Mouse (Mus musculus): ENCODE results near the gene Stpg2.
"Not testable (repeated sequence)": the region's sequence is repeated elsewhere in the genome, so short reads cannot be mapped to it uniquely, and the experiment has no call there.

The Stpg2 gene

DNA sequence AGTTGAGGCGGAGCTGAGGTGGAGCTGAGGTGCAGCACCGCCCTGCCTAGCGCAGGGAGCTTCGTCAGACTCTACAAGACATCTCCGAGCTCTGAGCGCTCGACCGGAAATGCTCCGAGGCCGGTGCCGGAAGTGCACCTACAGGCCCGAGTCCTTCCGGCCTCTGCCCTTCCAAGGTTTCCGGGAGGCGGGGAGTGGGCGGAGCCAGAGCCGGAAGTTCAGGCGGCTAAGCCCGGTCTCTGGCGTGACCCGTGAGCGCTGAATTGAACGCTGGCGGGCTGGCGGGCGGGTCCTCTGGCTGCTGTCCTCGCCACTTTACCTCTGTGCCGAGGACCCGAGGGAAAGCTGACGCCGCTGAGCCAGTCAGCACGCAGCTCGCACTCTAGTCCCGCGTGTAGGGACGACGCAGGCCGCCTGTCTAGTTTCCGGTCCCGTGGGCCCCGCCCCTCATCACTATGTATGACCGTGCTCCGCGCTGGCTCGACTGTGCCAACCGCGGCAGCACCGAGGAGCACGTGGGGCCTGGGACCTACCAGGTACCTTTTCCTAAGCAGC is at the start of gene Stpg2:
Gene Stpg2, plus strand, starts transcription at position 251 of the 555 bp plus-strand sequence.
- DNase-seq = peak; percentile 97

DNA sequence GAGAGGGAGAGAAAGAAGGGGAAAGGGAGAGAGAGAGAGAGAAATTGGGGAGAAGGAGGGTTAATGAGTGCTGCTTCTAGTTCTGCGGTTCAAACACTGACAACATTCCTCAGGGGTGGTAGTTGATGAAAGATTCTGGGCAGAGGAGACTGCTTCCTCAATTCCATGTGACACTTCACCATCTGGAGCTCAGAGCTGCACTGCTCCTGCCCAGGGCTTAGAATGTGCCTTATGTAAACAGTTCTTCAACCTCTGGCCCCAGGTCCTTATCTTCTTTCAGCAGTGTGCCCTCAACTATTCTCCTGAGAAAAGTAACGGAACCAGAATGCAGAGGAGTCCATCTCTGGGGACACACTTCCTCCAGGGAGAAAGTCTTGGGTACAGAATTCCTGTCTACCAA is 43.3 kb upstream of the Stpg2 start:
- DNase-seq = no peak

DNA sequence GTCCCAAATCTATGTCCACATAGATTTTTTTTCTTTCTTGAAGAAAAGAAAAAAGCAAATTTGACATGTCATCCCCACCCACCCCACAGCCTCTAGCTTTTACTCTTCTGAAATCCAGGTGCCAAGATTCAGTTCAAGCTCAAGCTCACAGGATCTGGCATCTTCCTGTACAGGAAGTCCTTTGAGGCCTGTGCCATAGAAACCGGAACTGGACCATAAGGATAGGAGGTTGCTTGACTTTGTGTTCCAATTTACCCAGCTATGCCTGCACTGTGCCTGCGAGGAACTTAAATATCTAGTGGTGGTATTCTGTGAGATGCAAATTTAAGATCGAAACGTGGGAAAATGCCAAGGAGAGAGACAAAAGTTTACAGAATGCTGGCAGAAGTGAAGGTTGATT is 42.8 kb upstream of the Stpg2 start:
- no peak for DNase-seq

DNA sequence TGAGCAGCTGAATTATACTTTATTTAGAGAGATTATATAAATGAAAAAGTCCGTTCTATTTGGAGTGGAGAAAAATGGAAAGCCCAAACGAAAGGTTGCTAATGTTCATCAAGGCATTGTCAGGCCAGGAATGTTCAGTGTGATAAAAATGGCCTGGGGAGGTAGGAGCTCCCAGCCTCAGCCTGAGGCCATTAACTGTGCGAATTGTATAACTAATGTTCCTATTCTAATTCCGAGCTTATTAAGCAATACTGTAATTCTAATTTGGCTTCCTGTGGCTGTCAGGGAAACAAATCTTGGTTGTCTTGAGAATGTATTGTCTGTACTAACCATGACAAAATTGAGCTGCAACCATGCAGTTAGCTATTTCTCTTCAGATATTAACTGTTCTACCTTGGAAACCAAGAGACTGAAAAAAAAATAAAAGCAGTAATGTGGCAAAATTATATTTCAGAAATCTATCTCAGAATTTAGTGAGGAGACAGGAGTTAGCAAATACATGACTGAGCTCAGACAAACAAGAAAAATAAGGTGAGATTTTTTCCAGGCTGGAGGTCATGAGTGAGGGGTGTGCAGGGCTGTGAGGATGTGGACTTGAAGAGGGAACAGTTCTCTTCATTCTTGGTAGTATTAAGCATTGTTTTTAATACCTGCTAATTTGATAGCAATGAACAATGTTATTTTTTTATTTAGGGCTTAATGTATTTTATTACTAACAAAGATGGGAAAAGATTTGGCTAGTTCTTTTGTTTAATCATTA is 36.8 kb upstream of the Stpg2 start:
- DNase-seq = no peak

DNA sequence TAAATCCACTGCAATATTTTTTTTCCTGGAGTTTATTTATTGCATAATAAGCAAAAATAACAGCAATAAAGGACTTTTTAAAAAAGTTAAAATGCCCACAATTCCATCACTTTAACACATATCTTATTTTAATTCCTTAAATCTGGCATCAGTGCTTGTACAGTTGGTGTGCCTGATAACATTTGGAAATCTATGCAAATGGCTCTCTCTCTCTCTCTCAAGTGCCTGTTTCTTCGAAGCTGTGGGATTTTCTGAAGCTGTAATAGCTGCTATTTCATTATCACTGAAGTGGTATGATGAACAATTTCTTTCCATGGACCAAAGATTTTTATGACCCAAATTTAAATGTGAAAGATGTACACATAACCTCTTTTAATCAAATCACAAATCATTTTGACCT is 35.8 kb upstream of the Stpg2 start:
- DNase-seq = no peak

DNA sequence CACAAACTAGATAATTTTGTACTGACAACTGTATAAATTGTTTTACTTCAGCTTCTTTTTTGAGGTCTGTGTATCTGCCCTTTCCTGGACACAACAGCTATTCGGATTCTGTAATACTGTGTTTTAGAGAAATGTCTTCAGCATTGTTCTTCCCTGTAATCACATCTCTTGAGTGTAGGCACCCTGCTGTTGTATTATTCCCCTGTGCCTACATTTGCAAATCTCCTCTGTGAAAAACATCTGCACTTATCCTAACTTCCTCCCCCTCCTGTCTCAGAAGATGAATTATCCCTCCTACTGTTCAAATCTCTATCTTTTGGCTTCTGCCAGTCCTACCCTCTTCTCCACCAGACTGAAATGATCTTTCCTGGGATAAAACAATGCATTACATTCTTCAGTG is 28.6 kb upstream of the Stpg2 start:
- no peak for DNase-seq

DNA sequence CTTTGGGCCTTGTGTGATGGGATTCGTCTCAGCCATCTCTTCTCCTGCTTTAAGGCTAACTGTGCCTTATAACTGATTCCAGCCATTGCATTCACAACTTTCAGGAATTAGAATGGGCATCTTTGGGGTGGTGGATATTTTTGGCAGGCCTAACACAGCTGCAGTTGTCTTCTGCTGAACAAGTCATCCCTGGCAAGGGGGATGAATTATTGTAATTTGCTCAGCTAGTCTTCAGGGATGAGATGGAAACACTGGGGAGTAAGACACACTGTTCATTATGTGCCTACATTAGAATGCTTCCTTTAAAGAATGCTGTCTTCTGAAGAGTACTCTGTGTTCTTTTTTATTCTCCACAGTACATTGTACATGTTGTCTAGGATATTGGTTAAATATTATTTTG is 14.0 kb upstream of the Stpg2 start:
- DNase-seq = no peak

DNA sequence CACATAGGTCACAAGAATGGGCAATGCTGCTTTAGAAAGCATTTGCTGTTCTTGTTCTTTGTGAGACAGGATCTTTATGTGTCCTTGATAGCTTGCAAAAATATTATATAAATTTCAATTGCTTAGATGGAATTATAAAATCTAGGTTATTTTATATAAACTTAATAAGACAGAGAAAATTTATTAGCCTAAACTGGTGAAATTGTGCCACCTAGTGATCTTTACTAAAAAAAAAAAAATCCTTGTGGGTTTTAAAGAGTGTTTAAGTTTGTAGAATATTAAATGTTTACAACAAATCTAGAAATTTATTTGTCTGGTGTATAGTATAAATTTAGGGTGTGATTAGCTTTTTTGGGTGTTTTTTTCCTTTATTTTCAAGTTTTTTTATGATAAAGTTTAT is 11.6 kb upstream of the Stpg2 start:
- DNase-seq = no peak

DNA sequence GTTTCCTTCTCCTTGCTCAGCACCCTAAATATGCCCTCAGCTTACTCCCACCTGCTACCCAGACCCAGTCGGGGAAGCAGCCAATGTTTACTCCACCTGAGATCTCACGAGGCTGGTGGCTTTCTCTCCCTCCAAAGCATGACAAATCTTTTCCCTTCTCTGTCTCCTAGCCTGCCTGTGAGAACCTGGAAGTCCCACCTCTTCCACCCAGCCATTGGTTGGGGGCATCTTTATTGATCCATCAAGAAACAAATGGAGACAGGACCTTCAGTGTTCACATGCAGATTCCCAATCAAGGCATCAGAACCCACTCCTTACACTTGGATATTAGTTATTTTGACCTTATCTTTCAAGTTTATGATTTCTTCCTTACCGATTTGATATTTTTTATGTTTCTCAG is 7.1 kb upstream of the Stpg2 start:
- no peak for DNase-seq

DNA sequence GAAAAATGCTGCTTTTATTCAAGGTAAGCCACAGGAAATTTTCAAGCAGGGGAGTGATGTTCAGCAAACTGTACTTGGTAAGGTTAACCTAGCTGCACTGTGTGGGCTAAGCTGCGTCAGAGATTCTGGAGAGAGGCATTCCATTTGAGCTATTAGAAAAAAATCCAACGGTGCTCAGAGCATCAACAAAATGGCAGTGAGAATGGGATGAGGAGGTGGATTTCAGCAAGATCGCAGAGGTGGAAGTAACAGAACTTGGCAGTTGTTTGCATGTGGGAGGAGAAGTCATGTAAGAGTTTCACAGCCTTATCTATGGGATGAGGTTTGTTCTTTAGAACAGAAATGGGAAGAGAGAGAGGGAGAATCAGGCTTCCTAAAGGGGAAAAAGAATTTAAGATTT is 5.2 kb upstream of the Stpg2 start:
- peak; percentile 75 for DNase-seq

DNA sequence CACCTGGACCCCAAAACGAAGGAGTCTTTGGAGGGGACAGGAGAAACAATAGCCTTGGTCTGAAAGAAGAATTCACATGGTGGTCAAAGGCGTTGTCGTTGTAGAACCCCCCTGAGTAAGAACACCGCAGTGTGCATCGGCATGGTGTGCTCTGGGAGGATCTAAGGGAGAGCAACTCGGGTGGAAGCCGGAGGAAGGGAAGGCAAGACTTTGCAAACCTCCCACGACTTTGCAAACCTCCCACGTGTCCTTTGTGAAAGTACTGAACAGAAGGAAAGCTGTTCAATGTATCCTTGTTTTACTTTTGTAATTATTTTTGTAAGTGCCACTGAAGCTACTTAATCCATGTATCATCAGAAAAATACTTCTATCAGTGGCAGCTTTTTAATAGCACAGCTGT is 11.5 kb downstream of the Stpg2 start:
- DNase-seq = peak; percentile 23

DNA sequence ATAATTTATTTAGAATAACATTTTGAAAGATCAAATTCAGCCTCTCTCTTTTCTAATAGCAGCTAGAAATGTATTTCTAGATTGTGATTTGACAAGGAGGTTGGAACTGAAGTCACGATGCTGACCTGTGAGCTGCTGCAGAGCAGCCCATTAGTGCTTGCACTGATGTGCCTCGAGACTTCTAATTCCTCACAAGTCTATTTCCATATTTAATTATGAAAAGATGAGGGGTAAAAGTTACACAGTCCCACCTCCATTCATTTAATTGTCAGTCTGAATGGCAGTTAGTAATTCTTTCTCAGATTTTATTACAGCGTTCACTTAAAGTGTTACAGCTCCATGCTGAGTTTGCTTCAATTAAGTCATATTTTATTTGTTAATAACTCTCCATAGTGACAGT is 19.6 kb downstream of the Stpg2 start:
- DNase-seq = no peak

DNA sequence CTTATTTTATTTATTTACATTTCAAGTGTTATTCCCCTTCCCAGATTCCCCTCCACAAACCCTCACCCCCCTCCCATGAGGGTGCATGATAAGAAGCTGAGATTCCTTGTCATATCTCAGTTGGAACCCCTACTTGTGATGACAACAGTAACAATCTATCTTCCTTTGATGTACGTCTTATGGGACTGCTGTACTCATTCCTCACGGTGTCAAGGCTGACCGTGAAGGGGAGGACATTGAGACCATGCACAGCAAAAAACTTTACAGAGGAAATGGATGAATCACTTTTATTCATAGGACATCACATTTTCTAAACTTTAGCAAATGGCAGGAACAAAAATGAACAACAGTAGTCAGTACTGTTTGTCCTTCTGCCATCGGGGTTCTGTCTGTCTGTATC is 21.3 kb downstream of the Stpg2 start:
- DNase-seq = no peak

DNA sequence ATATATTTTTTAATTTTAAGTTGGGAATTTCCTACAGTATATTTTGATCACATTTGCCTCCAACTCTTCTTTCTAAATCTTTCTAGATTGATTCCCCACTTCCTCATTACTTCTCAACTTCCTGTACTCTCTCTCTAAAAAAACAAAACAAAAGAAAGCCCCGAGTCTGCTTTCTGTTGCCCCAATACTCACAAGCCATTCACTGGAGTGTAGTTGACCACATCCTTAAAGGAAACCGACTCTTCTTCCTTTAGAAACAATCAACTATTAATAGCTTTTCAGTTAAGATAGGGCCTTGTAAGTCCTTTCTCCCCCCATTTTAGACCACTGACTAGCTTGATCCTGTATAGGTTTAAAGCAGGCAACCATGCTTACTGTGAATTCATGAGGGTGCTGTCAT is 39.7 kb downstream of the Stpg2 start:
- DNase-seq = no peak

DNA sequence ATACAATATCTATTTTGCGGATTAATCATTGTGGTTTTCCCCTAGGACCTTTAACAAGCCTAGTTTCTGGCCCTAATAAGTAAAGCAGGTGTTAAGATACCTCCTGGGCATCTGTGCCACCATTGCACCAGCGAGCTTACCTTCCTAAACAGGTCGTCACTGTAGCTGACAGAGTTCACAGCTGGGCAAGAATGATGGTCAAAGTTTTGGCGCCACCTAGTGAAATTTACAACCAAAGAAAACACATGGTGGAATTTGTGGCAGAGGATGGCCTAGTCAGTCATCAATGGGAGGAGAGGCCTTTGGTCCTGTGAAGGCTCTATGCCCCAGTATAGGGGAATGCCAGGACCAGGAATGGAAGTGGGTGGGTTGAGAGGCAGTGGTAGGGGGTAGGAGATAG is 41.0 kb downstream of the Stpg2 start:
- DNase-seq = peak; percentile 3

DNA sequence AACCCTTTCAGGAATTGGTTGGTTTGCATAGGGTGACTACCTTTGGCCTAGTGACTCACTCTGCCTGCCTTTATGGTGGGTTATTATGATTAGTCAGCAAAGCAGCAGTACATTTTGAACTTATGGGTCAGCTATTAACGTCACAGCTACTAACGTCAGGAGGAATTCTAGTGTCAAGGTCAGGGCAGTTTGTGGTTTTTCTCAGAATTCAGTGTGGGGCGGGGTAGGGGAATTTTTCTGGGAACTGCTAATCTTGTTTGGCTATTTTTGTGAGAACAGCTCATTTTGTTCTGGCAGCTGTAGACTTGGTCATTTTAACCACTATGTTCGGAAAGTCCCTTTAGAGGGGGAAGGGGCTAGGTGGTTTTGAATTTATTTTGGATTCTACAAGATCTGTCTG is 56.9 kb downstream of the Stpg2 start:
- not testable (repeated sequence) for DNase-seq

DNA sequence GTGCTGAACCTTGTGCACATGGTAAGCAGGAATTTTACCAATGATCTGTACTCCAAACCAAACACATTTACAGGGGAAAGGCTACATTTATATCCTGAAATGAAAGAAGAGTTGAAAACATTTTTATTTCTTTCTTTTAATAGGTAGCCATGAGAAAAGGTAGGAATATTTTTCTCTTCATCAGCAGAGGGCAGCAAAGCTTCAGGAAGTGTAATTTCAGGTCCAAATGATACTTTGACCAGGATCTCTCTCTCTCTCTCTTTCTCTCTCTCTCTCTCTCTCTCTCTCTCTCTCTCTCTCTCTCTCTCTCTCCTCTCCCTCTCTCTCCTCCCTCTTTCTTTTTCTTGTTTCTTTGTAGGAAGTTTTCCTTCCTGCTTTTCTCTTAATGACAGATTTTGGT is 92.4 kb downstream of the Stpg2 start:
- DNase-seq = peak; percentile 18

DNA sequence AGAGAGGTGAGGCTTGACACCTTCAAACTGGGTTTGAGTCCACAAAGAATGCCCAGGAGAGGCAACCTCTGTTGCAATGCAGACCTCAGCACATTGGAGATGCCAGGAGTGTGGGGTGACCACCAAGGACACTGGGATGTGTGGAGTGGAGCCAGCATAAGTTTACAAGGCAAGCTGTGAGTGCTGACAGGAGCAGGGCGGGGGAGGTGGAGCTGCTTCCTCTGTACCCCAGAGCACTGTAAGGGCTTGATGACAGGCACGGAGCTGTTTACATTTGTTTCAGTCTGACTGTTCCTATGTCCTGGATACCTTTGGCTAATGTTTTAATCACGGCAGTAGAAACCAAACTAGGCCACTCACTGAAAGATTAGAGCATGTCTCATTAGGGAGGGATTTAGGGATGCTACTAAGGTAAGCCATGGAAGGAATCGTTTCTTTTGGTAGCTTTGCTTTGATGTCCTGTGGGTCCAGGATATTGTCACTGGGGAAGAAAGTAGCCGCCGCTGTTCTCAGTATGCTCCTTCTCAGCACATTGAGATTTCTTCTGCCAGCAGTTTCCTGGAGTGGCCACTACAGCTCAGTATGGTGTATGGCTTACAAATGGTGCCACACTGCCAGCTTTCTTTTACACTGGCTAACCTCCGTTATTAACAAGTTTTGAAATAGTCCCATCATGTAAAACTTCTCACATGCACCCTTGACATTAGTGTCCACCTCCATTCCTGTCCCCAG is 102.8 kb downstream of the Stpg2 start:
- DNase-seq = no peak

DNA sequence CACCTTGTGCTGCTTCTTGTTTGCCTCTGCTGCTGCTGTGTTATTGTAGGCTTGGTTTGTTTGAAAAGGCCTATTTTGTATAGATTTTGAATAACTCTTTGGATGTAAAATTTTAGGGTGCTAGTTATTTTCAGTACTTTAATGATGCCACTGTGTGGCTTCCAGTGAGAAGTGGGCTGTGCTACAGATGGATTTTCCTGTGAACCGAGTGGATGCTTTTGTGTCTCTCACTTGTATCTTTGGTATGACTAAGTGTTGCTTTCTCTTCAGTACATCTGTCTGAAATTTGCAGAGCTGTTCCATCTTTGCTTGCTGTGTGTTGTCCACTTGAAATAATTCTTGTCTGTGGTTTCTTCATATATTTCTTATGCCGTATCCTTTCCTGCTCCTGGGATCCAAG is 106.2 kb downstream of the Stpg2 start:
- DNase-seq = peak; percentile 61

DNA sequence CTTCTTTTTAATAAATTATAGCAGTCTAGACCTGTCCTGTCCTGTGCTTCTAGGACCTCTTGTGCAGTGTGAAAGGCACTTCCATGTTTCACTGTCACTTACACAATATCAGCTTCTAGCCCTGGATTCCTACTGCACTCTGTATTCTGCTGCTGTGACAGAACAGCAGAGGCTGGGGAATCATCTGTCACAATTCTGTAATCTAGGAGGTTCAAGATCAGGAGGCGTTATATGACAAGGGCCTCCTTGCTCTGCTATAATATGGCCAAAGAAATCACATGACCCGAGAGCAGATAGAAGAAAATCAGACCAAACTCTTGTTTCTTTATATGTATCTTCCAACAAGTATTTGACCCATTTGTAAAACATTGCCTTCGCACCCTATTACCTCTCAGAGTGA is 175.0 kb downstream of the Stpg2 start:
- no peak for DNase-seq

DNA sequence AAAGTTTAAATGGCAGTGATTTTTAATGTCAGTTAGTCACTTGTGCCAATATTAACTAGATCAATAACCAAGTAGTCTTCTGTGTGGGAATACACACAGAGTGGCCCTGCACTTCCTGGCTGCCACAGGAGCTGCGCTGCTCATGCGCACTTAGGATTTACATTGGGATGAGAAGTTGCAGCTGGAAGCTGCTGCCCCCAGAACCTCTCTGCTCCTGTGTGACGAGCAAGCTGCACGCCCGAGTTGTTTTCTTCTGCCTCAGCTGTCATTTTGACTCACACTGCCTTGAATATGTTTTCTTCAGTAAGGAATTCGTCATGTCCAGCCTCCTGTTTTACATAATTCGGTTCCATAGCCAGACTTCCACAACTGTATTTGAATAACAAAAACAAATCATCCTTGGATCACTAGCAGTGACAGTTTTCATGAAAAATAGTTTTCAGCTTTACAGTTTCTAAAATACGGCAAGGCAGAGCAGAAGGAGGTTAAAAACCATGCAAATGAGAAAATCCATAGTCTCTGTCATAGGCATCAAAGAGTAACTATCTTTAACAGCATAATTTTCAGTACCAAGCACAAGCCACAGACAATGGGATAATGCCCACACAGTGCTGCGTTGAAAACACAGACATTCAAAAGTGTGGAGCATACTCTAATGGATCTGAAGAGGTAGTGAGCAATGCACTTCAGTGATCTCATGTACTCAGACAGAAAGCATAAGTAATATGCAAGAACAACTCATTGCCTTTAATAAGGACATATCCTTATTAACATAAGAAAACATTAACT is 191.8 kb downstream of the Stpg2 start:
- peak; percentile 44 for DNase-seq

DNA sequence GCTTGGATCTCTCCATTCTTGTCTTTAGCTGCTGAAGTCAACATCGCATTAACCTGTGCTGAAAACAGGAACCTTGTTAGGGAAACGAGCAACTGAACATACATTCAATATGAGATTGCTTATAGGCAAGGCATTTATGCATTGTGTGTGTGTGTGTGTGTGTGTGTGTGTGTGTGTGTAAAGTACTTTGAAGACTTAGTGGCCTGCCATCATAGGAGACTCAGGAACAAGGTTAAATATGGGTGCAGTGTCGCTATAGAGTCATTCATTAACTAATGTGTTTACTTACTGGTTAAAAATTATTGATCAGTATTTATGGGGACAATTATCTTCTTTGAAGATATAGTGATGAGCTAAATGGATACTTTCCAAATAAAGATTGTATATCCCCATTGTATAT is 199.2 kb downstream of the Stpg2 start:
- DNase-seq = no peak

DNA sequence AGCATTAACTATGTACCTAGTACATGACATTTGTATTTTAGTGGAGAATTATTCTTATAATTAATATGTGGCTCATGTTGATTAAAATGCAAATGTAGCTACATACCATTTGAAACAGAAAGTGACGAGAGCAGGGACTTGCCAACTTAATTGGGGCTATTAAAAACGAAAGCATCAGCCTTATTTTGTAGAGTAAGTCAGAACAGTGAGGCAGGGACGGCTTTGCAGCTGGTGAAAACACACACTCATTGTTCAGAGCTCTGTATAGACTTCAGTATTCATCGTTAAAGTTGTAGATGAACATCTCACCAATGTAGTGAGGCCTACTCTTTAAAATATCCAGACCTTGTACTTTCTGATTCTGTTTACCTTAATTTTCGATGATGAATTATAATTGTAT is 213.6 kb downstream of the Stpg2 start:
- DNase-seq = no peak

DNA sequence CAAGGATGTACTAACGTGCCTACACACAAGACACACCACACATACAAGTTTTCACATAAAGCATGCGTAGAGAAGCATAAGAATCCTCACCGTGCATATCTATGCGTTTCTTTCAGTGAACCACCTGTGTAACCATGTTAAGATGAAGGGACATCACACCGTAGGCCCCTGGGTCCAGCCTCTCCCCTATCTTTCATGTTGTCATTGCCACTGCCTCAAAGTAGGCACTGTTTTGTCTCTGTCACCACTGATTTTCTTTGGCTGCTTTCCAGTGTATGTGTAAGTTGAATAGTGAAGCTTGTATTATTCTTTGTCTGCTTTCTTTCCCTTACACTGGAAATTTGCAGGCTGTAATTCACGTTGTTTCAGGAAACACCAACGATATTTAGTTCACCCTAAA is 236.7 kb downstream of the Stpg2 start:
- DNase-seq = no peak
